Mouse (Mus musculus) forebrain, embryonic 15.5 days (tissue): ENCODE measurements at regions not wholly inside any gene's neighbourhood (a gene's known extent, or its start where the extent isn't known, plus 50 kb on each side); places are given as distances from the start of the nearest gene placed in this dataset.
A peak's percentile ranks its signal among the peaks of the same experiment; 100 is the strongest.

Experiments used
- ATAC-seq: fragments of 200-750 bp; cut with Nextera tagmentation; replicated peaks from 2 replicates; pipeline ENCODE4 v1.8.0; 2017; ENCODE audit warnings: mild to moderate bottlenecking, moderate TSS enrichment, moderate library complexity
- H3K27ac ChIP-seq: fragments of 300-500 bp; sonication (generic); replicated peaks from 2 replicates; pipeline ENCODE4 v1.5.1; 2015; ENCODE audit warnings: mild to moderate bottlenecking, inconsistent platforms
- H3K27me3 ChIP-seq: fragments of 300-500 bp; sonication (generic); 2 replicates; pipeline ENCODE4 v1.6.1; 2015; ENCODE audit warnings: inconsistent platforms
- H3K36me3 ChIP-seq: fragments of 300-500 bp; sonication (generic); 2 replicates; pipeline ENCODE4 v1.6.1; 2015; ENCODE audit warnings: mild to moderate bottlenecking, inconsistent platforms
- H3K4me1 ChIP-seq: fragments of 300-500 bp; sonication (generic); 2 replicates; pipeline ENCODE4 v1.6.1; 2015; ENCODE audit warnings: inconsistent platforms
- H3K4me2 ChIP-seq: fragments of 300-500 bp; sonication (generic); replicated peaks from 2 replicates; pipeline ENCODE4 v1.6.1; 2015; ENCODE audit warnings: mild to moderate bottlenecking, inconsistent platforms
- H3K4me3 ChIP-seq: fragments of 300-500 bp; sonication (generic); 2 replicates; pipeline ENCODE4 v1.5.1; 2015; ENCODE audit warnings: mild to moderate bottlenecking, inconsistent platforms
- H3K9ac ChIP-seq: fragments of 300-500 bp; sonication (generic); replicated peaks from 2 replicates; pipeline ENCODE4 v1.6.1; 2015; ENCODE audit warnings: mild to moderate bottlenecking, inconsistent platforms
- H3K9me3 ChIP-seq: fragments of 300-500 bp; sonication (generic); 2 replicates; pipeline ENCODE4 v1.6.1; 2016; ENCODE audit warnings: inconsistent platforms
- WGBS: fragments of 180-500 bp; shearing (Covaris S2); methylation state at CpG from one replicate; pipeline ENCODE4 v1.1.7; 2015; ENCODE audit warnings: mixed read lengths; 5-methylcytosine and 5-hydroxymethylcytosine counted together

DNA sequence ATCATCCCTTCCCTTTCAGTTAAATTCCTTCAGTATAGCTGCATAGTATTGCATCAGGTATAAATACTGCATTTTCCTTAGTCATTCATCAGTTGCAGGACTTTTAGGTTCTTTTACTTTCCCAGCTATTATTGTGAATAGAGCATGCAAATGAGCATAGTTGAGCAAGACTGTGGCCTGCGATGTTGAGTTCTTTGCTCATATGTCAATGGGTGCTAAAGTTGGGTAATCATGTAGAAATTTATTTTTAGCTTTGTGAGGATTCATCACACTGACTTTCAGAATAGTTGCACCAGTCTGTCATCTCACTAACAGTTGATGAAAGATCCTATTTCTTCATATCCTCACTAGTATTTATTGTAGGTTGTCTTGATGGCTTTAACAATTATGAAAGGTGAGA, 380.3 kb upstream of the Arrdc3 start:
- ATAC-seq: no peak
- Histone ChIP-seq H3K4me2 (no peak overlapping the region), H3K4me3 (no peak overlapping the region), H3K4me1 (no peaks in the 10 kb centered on the region), H3K27me3 (no peaks in the 10 kb centered on the region), H3K27ac (no peak overlapping the region), H3K9me3 (no peaks in the 10 kb centered on the region), H3K36me3 (no peaks in the 10 kb centered on the region), H3K9ac (no peak overlapping the region)
- 83% methylated on average over 1 of the region's 1 CpGs for WGBS

DNA sequence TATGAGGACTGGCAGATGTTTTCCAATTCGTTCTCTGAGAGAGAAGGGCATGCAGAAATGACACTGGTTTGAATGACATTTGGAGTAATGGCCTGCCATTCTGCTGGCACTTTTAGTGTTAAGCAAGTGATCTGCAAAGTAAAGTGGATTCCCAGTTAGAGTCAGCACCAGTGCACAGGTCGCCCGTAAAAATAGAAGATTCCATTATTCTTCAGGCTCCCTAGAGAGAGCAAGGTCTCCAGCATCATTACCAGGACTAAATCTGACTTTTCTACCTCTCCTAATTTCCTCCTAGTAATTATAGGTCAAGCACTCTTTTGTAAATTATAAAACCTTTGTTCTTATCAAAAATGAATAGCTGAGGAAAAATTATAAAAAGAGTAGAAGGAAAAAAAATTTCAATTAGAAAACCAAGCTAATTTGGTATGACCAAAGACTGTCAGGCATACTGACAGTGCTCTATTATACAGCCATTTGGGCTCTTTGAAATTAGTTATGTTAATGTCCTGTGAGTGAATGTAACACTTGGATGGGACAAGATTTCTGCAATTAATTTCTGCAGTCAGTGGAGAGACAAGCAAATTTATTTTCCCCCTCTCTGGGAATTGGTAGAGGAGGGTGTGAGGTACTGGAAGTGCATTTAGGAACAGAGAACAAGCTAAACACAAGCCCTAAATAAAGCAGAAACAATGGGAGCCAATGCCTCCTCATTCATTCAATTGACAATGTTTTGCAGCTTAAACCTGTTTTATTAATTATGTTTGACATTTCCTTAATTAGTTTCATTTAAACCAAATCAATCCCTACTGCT, 368.8 kb upstream of the Arrdc3 start:
- Histone ChIP-seq H3K9ac (no peak overlapping the region), H3K4me2 (no peak overlapping the region), H3K4me1 (peaks cover 6% of the 10 kb centered on the region; the same call in 1 of the 2 replicates), H3K27ac (no peak overlapping the region), H3K9me3 (no peaks in the 10 kb centered on the region), H3K4me3 (no peak overlapping the region), H3K36me3 (no peaks in the 10 kb centered on the region), H3K27me3 (no peaks in the 10 kb centered on the region)
- WGBS: 11% methylated on average over 3 of the region's 3 CpGs
- peak; percentile 74 for ATAC-seq

DNA sequence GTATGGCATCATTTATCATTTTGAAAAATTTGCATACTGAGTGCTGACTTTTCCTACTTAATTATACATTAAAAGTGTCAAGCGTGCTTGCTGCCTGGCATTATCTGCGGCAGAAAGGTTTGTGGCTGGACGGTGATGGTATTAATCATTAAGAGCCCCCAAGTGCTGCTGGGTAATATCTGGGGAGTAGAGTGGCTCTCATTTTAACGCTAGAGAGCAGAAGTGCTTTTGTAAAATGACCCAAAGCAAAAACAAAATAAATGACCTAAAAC, 368.3 kb upstream of the Arrdc3 start:
- Histone ChIP-seq H3K36me3 (no peaks in the 10 kb centered on the region), H3K9ac (no peak overlapping the region), H3K9me3 (no peaks in the 10 kb centered on the region), H3K4me3 (no peak overlapping the region), H3K4me2 (no peak overlapping the region), H3K27me3 (no peaks in the 10 kb centered on the region), H3K4me1 (peaks cover 6% of the 10 kb centered on the region; the same call in 1 of the 2 replicates), H3K27ac (no peak overlapping the region)
- ATAC-seq: peak; percentile 57
- 24% methylated on average over 4 of the region's 4 CpGs for WGBS

DNA sequence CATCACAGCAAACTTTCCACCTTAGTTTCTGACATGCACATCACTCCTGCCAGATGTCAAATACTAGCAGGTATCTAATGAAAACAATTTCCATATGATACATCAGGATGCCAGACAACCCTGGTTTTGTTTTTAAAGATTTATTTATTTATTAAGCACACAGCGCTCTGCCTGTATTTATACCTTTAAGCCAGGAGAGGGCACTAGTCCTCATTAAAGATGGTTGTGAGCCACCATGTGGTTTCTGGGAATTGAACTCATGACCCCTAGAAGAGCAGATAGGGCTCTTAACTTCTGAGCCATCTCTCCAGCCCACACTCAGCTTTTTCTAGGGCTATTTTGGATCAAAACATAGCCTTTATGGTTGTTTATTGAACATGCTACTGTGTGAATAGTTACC, 364.3 kb upstream of the Arrdc3 start:
- Histone ChIP-seq H3K27me3 (no peaks in the 10 kb centered on the region), H3K4me3 (no peak overlapping the region), H3K27ac (no peak overlapping the region), H3K36me3 (no peaks in the 10 kb centered on the region), H3K9ac (no peak overlapping the region), H3K9me3 (no peaks in the 10 kb centered on the region), H3K4me1 (peaks cover 6% of the 10 kb centered on the region; the same call in 1 of the 2 replicates), H3K4me2 (no peak overlapping the region)
- 83% methylated on average over 1 of the region's 1 CpGs for WGBS
- ATAC-seq: no peak

- WGBS: 57% methylated on average over 4 of the region's 4 CpGs
- H3K4me1 ChIP-seq: peaks cover 3% of the 10 kb centered on the region; the same call in 1 of the 2 replicates
- H3K4me3 ChIP-seq: no peak overlapping the region
- H3K9me3 ChIP-seq: no peaks in the 10 kb centered on the region
- no peak overlapping the region for H3K9ac ChIP-seq
- no peak overlapping the region for H3K4me2 ChIP-seq
- no peaks in the 10 kb centered on the region for H3K27me3 ChIP-seq
- H3K27ac ChIP-seq: no peak overlapping the region
- H3K36me3 ChIP-seq: no peaks in the 10 kb centered on the region
- ATAC-seq: peak; percentile 70; the same call in 1 of the 2 replicates
Observed at GRCm38 (mm10) chr13:80519792-80520191, 363.4 kb upstream of the Arrdc3 start.

DNA sequence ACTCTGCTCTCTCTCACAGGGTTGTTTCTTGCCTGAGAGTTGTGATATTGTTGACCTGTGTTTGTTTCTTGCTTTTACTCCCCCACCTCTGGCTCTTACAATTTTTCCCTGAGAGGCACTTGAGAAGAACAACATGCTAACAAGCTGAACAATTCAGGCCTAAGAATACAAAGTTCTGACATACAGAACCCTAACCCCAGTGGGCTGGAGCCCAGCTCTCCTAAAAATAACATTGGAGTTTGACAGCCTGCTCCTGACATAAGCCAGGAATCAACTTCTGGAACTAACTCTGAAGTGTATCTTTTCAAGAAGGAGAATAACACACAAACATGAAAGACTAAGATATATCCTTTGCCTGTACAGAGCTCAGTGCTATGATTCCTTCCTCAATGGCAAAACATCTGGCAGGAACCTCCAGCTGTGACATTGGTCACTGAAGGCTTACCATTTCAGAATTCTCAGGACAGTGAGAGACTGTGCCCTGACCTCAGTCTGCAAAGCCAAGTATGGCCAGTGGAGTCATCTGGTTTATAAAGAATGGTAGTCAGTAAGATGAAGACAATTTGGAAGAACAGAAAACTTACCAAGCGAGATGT, 347.3 kb upstream of the Arrdc3 start:
- WGBS: 91% methylated on average over 1 of the region's 1 CpGs
- Histone ChIP-seq H3K9me3 (no peaks in the 10 kb centered on the region), H3K27me3 (no peaks in the 10 kb centered on the region), H3K36me3 (no peaks in the 10 kb centered on the region), H3K27ac (no peak overlapping the region), H3K4me2 (no peak overlapping the region), H3K4me1 (no peaks in the 10 kb centered on the region), H3K9ac (no peak overlapping the region), H3K4me3 (no peak overlapping the region)
- ATAC-seq: no peak

DNA sequence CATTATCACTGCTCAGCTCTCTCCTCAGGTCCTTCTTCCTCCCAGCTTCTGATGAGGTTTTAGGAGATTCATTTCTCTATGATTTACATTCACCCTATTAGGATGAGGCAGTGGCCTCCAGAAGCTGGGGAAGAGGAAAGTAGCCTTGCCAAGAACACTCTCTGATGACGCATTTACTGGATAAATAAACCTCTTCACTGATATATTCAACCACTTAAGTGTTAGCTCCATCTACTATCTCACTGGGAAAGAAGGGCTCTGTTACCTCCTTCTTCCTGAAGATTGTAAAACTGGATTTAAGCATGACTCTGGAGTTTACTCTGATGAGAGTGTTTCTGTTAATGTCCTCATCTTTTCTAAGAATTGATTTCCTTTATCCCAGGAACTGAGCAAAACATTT, 338.2 kb upstream of the Arrdc3 start:
- Histone ChIP-seq H3K9ac (no peak overlapping the region), H3K4me2 (no peak overlapping the region), H3K9me3 (no peaks in the 10 kb centered on the region), H3K4me1 (no peaks in the 10 kb centered on the region), H3K36me3 (no peaks in the 10 kb centered on the region), H3K27me3 (no peaks in the 10 kb centered on the region), H3K27ac (no peak overlapping the region), H3K4me3 (no peak overlapping the region)
- ATAC-seq: no peak
- 85% methylated on average over 1 of the region's 1 CpGs for WGBS

- no peak for ATAC-seq
Observed at GRCm38 (mm10) chr13:80557156-80557555, 326.0 kb upstream of the Arrdc3 start.

More at GRCm38 (mm10) chr13:80557156-80557555, 326.0 kb upstream of the Arrdc3 start:
- no peaks in the 10 kb centered on the region for H3K27me3 ChIP-seq
- no peaks in the 10 kb centered on the region for H3K36me3 ChIP-seq
- no peak overlapping the region for H3K4me2 ChIP-seq
- no peaks in the 10 kb centered on the region for H3K9me3 ChIP-seq
- H3K4me1 ChIP-seq: no peaks in the 10 kb centered on the region
- H3K9ac ChIP-seq: no peak overlapping the region
- H3K27ac ChIP-seq: no peak overlapping the region
- no peak overlapping the region for H3K4me3 ChIP-seq
